Mouse (Mus musculus) heart, embryonic 11.5 days (tissue): ENCODE results near the gene Dixdc1. TPM values are rescaled to one million over a fixed set of nuclear protein-coding genes. Genes with fewer than 3 reads are reported as not detected.

Experiments used
- ATAC-seq: fragments of 200-750 bp; cut with Nextera tagmentation; replicated peaks from 2 replicates; pipeline ENCODE4 v1.8.0; 2017; ENCODE audit warnings: moderate library complexity; ENCODE audit not compliant: insufficient number of reproducible peaks, low FRiP score, low TSS enrichment
- H3K27ac ChIP-seq: fragments of 300-500 bp; sonication (generic); 2 replicates; pipeline ENCODE4 v1.5.1; 2014; ENCODE audit warnings: mild to moderate bottlenecking, low read depth, low read length
- H3K27me3 ChIP-seq: fragments of 300-500 bp; sonication (generic); 2 replicates; pipeline ENCODE4 v1.6.1; 2014; ENCODE audit warnings: mild to moderate bottlenecking, low read length, mixed read lengths; ENCODE audit not compliant: control insufficient read depth, insufficient read depth
- H3K36me3 ChIP-seq: fragments of 300-500 bp; sonication (generic); 2 replicates; pipeline ENCODE4 v1.6.1; 2014; ENCODE audit warnings: mild to moderate bottlenecking, low read length, moderate library complexity, mixed read lengths; ENCODE audit not compliant: control insufficient read depth, insufficient read depth
- H3K4me1 ChIP-seq: fragments of 300-500 bp; sonication (generic); 2 replicates; pipeline ENCODE4 v1.6.1; 2014; ENCODE audit warnings: low read length; ENCODE audit not compliant: control insufficient read depth, insufficient read depth
- H3K4me2 ChIP-seq: fragments of 300-500 bp; sonication (generic); 2 replicates; pipeline ENCODE4 v1.6.1; 2014; ENCODE audit warnings: mild to moderate bottlenecking, moderate library complexity
- H3K4me3 ChIP-seq: fragments of 300-500 bp; sonication (generic); 2 replicates; pipeline ENCODE4 v1.5.1; 2014; ENCODE audit warnings: low read depth, low read length
- H3K9ac ChIP-seq: fragments of 300-500 bp; sonication (generic); 2 replicates; pipeline ENCODE4 v1.6.1; 2014; ENCODE audit warnings: mild to moderate bottlenecking, low read depth, low read length, moderate library complexity
- H3K9me3 ChIP-seq: fragments of 300-500 bp; sonication (generic); replicated peaks from 2 replicates; pipeline ENCODE4 v1.6.1; 2016; ENCODE audit warnings: low read length; ENCODE audit not compliant: control insufficient read depth
- WGBS: fragments of 180-500 bp; shearing (Covaris S2); extraction: QIAGEN DNeasy Blood & Tissue Kit; methylation state at CpG from one replicate; pipeline ENCODE4 v1.1.7; 2014; ENCODE audit not compliant: insufficient replicate concordance; 5-methylcytosine and 5-hydroxymethylcytosine counted together
- polyA plus RNA-seq: library from polyadenylated mRNA; unstranded; fragments of >200 nt; fragmentation: Nextera tagmentation; extraction: Ambion mirVana; gene quantifications from 2 replicates; pipeline ENCODE4 v1.2.1, GENCODE M21; 2014

Gene Dixdc1
- polyA plus RNA-seq, 1 experiment from 2014 or later: 7.3 TPM

GRCm38 (mm10) chr9:50734989-50735388, 4.3 kb downstream of the Dixdc1 start:
- WGBS: 4% methylated on average over 9 of the region's 9 CpGs
- Histone ChIP-seq H3K9me3 (no peaks in the 10 kb centered on the region), H3K4me2 (peak overlapping the region; percentile 25; the same call in 1 of the 2 replicates)

GRCm38 (mm10) chr9:50732560-50732959, 6.8 kb downstream of the Dixdc1 start:
- WGBS: 23% methylated on average over 4 of the region's 4 CpGs
- Histone ChIP-seq H3K4me1 (peaks cover under 1% of the 10 kb centered on the region; the same call in 1 of the 2 replicates), H3K36me3 (no peaks in the 10 kb centered on the region), H3K27ac (no peak overlapping the region), H3K9me3 (no peaks in the 10 kb centered on the region), H3K27me3 (no peaks in the 10 kb centered on the region), H3K9ac (no peak overlapping the region; the same call in 1 of the 2 replicates), H3K4me2 (no peak overlapping the region), H3K4me3 (no peak overlapping the region)
- no peak for ATAC-seq

More at GRCm38 (mm10) chr9:50734989-50735388, 4.3 kb downstream of the Dixdc1 start:
- no peak for ATAC-seq
- Histone ChIP-seq H3K27me3 (no peaks in the 10 kb centered on the region), H3K27ac (no peak overlapping the region), H3K4me1 (no peaks in the 10 kb centered on the region), H3K4me3 (no peak overlapping the region), H3K36me3 (no peaks in the 10 kb centered on the region), H3K9ac (no peak overlapping the region)

GRCm38 (mm10) chr9:50729600-50729999, 9.7 kb downstream of the Dixdc1 start:
- WGBS: 32% methylated on average over 4 of the region's 4 CpGs
- no peak overlapping the region for H3K4me2 ChIP-seq
- ATAC-seq: no peak
- H3K4me1 ChIP-seq: peaks cover 9% of the 10 kb centered on the region
- no peaks in the 10 kb centered on the region for H3K27me3 ChIP-seq
- H3K4me3 ChIP-seq: no peak overlapping the region
- no peak overlapping the region for H3K27ac ChIP-seq
- no peak overlapping the region for H3K9ac ChIP-seq
- H3K36me3 ChIP-seq: no peaks in the 10 kb centered on the region
- no peaks in the 10 kb centered on the region for H3K9me3 ChIP-seq

GRCm38 (mm10) chr9:50727925-50728651, 11.2 kb downstream of the Dixdc1 start:
- peaks cover 16% of the 10 kb centered on the region for H3K4me1 ChIP-seq
- peak; percentile 81 for ATAC-seq
- H3K9ac ChIP-seq: peak overlapping the region; percentile 72

GRCm38 (mm10) chr9:50727171-50727924, 12.0 kb downstream of the Dixdc1 start:
- Histone ChIP-seq H3K27ac (peak overlapping the region; percentile 59), H3K27me3 (no peaks in the 10 kb centered on the region), H3K4me3 (peak overlapping the region; percentile 69), H3K4me1 (peaks cover 22% of the 10 kb centered on the region), H3K9ac (peak overlapping the region; percentile 72), H3K4me2 (peak overlapping the region; percentile 96), H3K9me3 (no peaks in the 10 kb centered on the region), H3K36me3 (no peaks in the 10 kb centered on the region)
- peak; percentile 11; the same call in 1 of the 2 replicates for ATAC-seq
- 5% methylated on average over 30 of the region's 30 CpGs for WGBS

More at GRCm38 (mm10) chr9:50727925-50728651, 11.2 kb downstream of the Dixdc1 start:
- Histone ChIP-seq H3K36me3 (no peaks in the 10 kb centered on the region), H3K4me3 (peak overlapping the region; percentile 69), H3K27ac (no peak overlapping the region), H3K9me3 (no peaks in the 10 kb centered on the region), H3K27me3 (no peaks in the 10 kb centered on the region), H3K4me2 (peak overlapping the region; percentile 96)
- WGBS: under 1% methylated on average over 45 of the region's 45 CpGs

- Histone ChIP-seq H3K27me3 (no peaks in the 10 kb centered on the region), H3K9ac (no peak overlapping the region), H3K4me2 (peak overlapping the region; percentile 96), H3K36me3 (no peaks in the 10 kb centered on the region), H3K4me1 (peaks cover 22% of the 10 kb centered on the region), H3K9me3 (no peaks in the 10 kb centered on the region), H3K27ac (0 out of 2 replicates have a peak overlapping the region, but pooled peaks have one; percentile 4), H3K4me3 (no peak overlapping the region)
- 47% methylated on average over 8 of the region's 8 CpGs for WGBS
- no peak for ATAC-seq
These were observed 13.3 kb downstream of the Dixdc1 start for GRCm38 (mm10) chr9:50725921-50726590.

- Histone ChIP-seq H3K4me1 (peaks cover 22% of the 10 kb centered on the region), H3K36me3 (no peaks in the 10 kb centered on the region), H3K4me3 (no peak overlapping the region), H3K27ac (no peak overlapping the region), H3K4me2 (no peak overlapping the region), H3K9ac (no peak overlapping the region), H3K27me3 (no peaks in the 10 kb centered on the region), H3K9me3 (no peaks in the 10 kb centered on the region)
- no peak for ATAC-seq
- WGBS: 49% methylated on average over 3 of the region's 3 CpGs
These were observed 14.5 kb downstream of the Dixdc1 start for GRCm38 (mm10) chr9:50724661-50725330.

GRCm38 (mm10) chr9:50724147-50724546, 15.2 kb downstream of the Dixdc1 start:
- ATAC-seq: no peak
- Histone ChIP-seq H3K36me3 (no peaks in the 10 kb centered on the region), H3K4me2 (no peak overlapping the region), H3K9me3 (no peaks in the 10 kb centered on the region), H3K27me3 (no peaks in the 10 kb centered on the region), H3K9ac (no peak overlapping the region), H3K4me3 (no peak overlapping the region), H3K27ac (peak overlapping the region; percentile 41; the same call in 1 of the 2 replicates), H3K4me1 (peaks cover 22% of the 10 kb centered on the region)
- WGBS: 88% methylated on average over 2 of the region's 2 CpGs
